Mouse (Mus musculus): ENCODE data around the gene Slain1. TPM values are rescaled to one million over a fixed set of nuclear protein-coding genes. Genes with fewer than 3 reads are reported as not detected.

Slain1 gene
- polyA plus RNA-seq, 2 experiments, result 0.22 to 0.27 TPM

DNA sequence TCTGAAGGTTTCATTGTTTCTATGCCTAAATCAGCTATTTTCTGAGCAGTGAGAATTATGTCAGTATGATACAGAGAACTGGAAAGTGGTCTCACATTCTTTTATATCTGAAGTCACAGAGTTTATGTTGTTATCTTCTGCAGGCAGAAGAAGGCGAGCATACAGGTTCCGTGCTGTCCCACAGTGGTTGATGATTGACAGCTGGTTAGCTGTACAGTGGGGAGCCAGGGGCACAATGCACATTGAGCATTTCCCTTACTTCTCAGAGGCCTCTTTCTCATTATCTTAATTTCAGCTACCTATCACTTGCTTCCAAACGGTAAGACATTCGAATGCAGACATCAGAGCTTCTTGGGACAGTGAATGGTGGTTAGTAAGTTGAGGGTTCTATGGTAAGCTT lies 73.8 kb downstream of the Slain1 start:
- H3K9ac ChIP-seq (replicated peaks), result no peak overlapping the region
- ATAC-seq (ENCODE audit: insufficient read depth) (peak; percentile 68), DNase-seq (ENCODE audit: low read depth in 3 of 3, low spot score in 3 of 3) (no peak)
- no peak overlapping the region for H3K4me2 ChIP-seq (ENCODE audit: low read depth)
- no peaks in the 10 kb centered on the region for H3K36me3 ChIP-seq (replicated peaks; ENCODE audit: control insufficient read depth, insufficient read depth, low read depth)
- 13% methylated on average over 4 of the region's 4 CpGs for WGBS (ENCODE audit: insufficient replicate concordance)
- no peak overlapping the region for H3K4me3 ChIP-seq (ENCODE audit: insufficient read depth in 1 of 2, low read depth in 2 of 2, low read length in 2 of 2)
- TF ChIP-seq EP300 (IDR thresholded peaks at IDR 0.05; ENCODE audit: low read depth) (peak; percentile 37; the same call in 1 of the 2 replicates), CTCF (IDR thresholded peaks at IDR 0.05; ENCODE audit: low read depth) (no peak)
- H3K27ac ChIP-seq, result no peak overlapping the region
- H3K9me3 ChIP-seq (ENCODE audit: control insufficient read depth, low read length), result no peaks in the 10 kb centered on the region
- H3K27me3 ChIP-seq (ENCODE audit: control insufficient read depth, insufficient read depth, low read length), result no peaks in the 10 kb centered on the region
- H3K4me1 ChIP-seq (replicated peaks; ENCODE audit: control insufficient read depth in 2 of 2, insufficient read depth in 2 of 2, low read length in 1 of 2), result peaks cover 0 to 12% of the 10 kb centered on the region in 2 experiments; a peak in 3 of 4 replicates

DNA sequence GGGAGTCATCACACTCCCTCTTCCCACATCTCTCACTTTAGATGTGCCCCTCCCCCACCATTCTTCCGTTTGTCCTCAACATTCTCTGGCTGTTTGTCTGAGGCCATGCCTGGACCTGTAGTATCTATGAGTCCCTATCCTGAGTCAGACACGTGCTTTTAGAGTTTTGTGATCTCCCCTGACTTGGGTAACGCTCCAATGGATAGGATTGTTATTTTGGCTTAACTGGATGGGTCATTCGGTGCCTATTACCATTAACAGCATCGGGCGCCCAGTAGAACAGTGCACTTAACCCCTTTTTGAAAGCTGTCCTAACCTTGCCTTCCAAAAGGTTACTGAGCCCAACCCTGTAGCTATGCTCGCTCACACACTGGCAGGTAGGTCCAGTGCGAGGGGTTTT lies 78.5 kb downstream of the Slain1 start:
- no peak for TF ChIP-seq EP300 (IDR thresholded peaks at IDR 0.05; ENCODE audit: low read depth)
- no peak for TF ChIP-seq CTCF (IDR thresholded peaks at IDR 0.05; ENCODE audit: low read depth)
- H3K27ac ChIP-seq, result no peak overlapping the region
- no peak overlapping the region for H3K4me3 ChIP-seq (ENCODE audit: insufficient read depth in 1 of 2, low read depth in 2 of 2, low read length in 2 of 2)
- no peaks in the 10 kb centered on the region for H3K9me3 ChIP-seq (ENCODE audit: control insufficient read depth, low read length)
- DNase-seq (ENCODE audit: low read depth in 3 of 3, low spot score in 3 of 3) (no peak), ATAC-seq (ENCODE audit: insufficient read depth) (no peak)
- no peak overlapping the region for H3K9ac ChIP-seq (replicated peaks)
- no peak overlapping the region for H3K4me2 ChIP-seq (ENCODE audit: low read depth)
- no peaks in the 10 kb centered on the region for H3K36me3 ChIP-seq (replicated peaks; ENCODE audit: control insufficient read depth, insufficient read depth, low read depth)
- no peaks in the 10 kb centered on the region for H3K27me3 ChIP-seq (ENCODE audit: control insufficient read depth, insufficient read depth, low read length)
- H3K4me1 ChIP-seq (replicated peaks; ENCODE audit: control insufficient read depth in 2 of 2, insufficient read depth in 2 of 2, low read length in 1 of 2), result peaks cover 0 to 4% of the 10 kb centered on the region in 2 experiments; a peak in 2 of 4 replicates
- WGBS (ENCODE audit: insufficient replicate concordance), result 65% methylated on average over 8 of the region's 8 CpGs

DNA sequence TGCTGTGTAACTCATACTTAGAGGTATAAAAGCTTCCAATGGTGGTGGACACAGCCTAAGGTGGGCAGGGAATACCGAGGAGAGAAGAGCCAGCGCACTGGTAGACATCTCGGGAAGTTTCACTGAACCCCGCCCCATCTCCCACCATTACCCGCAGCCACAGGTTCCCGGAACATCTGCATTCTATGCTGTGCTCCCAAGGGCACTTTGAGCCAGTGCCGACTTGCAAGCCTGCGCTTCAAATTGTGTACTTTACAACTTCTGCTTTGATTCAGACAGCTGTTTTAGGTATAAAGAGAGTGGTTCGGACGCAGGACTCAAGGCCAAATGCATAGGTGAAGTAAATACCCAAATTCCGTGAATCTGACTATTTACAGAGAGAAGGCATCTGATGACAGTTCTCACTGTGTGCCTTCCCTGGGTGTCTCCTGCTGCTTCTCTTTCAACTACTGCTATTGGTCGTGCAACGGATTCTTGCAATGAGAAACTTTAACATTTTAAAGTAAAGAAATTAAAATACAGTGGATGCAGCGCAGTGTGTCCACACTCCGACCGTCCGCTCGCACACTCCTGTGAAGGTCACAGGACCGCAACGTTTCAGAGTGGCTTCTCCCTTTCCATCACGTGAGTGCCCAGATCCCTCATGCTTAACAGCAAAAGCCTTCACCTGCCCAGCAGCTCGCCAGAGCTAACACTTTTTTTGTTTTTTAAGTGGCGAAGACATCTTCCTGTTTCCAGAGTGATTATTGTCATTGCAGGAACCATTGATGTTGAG lies 79.1 kb downstream of the Slain1 start:
- DNase-seq (ENCODE audit: low read depth in 3 of 3, low spot score in 3 of 3), result no peak
- Histone ChIP-seq H3K4me2 (ENCODE audit: low read depth) (no peak overlapping the region), H3K9ac (replicated peaks) (no peak overlapping the region), H3K27ac (no peak overlapping the region), H3K36me3 (replicated peaks; ENCODE audit: control insufficient read depth, insufficient read depth, low read depth) (no peaks in the 10 kb centered on the region), H3K4me1 (replicated peaks; ENCODE audit: control insufficient read depth in 2 of 2, insufficient read depth in 2 of 2, low read length in 1 of 2) (peaks cover 0 to 4% of the 10 kb centered on the region in 2 experiments; a peak in 1 of 4 replicates), H3K27me3 (ENCODE audit: control insufficient read depth, insufficient read depth, low read length) (no peaks in the 10 kb centered on the region), H3K4me3 (ENCODE audit: insufficient read depth in 1 of 2, low read depth in 2 of 2, low read length in 2 of 2) (no peak overlapping the region), H3K9me3 (ENCODE audit: control insufficient read depth, low read length) (no peaks in the 10 kb centered on the region)
- ATAC-seq (ENCODE audit: insufficient read depth), result no peak
- WGBS (ENCODE audit: insufficient replicate concordance), result 71% methylated on average over 23 of the region's 23 CpGs
- TF ChIP-seq EP300 (IDR thresholded peaks at IDR 0.05; ENCODE audit: low read depth), result no peak
- no peak for TF ChIP-seq CTCF (IDR thresholded peaks at IDR 0.05; ENCODE audit: low read depth)

DNA sequence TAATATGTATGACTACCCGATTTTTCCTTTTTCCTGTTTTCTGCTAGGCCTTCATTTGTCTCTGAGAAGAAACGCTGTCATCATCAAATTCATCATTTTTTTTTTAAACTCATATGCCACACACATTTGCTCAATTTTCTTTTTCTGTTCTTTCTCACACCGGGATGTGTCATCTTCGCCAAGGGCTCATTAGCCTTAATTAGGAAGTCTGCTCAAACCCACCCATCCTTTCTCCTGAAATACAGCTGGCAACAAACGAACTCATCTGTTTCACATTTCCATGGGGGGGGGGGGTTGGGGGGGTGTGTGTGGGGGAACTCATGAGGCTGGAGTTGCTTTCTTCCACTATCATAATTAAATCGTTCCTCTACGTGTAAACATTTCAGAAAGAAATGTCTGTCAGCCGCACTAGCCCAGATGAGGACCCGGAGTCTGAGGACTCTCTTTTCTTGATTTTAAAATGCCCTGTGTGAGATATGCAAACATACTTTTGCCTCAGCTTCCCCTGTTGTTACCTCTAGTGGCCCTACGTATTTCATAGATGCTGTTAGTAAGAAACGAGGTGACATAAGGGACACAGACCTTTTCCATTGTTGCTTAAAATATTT lies 79.8 kb downstream of the Slain1 start:
- ATAC-seq (ENCODE audit: insufficient read depth) (no peak), DNase-seq (ENCODE audit: low read depth in 3 of 3, low spot score in 3 of 3) (no peak)
- no peak for TF ChIP-seq EP300 (IDR thresholded peaks at IDR 0.05; ENCODE audit: low read depth)
- no peak for TF ChIP-seq CTCF (IDR thresholded peaks at IDR 0.05; ENCODE audit: low read depth)
- no peak overlapping the region for H3K27ac ChIP-seq
- WGBS (ENCODE audit: insufficient replicate concordance), result 60% methylated on average over 11 of the region's 11 CpGs
- H3K27me3 ChIP-seq (ENCODE audit: control insufficient read depth, insufficient read depth, low read length), result no peaks in the 10 kb centered on the region
- no peak overlapping the region for H3K4me2 ChIP-seq (ENCODE audit: low read depth)
- H3K36me3 ChIP-seq (replicated peaks; ENCODE audit: control insufficient read depth, insufficient read depth, low read depth), result no peaks in the 10 kb centered on the region
- H3K9me3 ChIP-seq (ENCODE audit: control insufficient read depth, low read length), result no peaks in the 10 kb centered on the region
- peaks cover 0 to 2% of the 10 kb centered on the region in 2 experiments; a peak in 1 of 4 replicates for H3K4me1 ChIP-seq (replicated peaks; ENCODE audit: control insufficient read depth in 2 of 2, insufficient read depth in 2 of 2, low read length in 1 of 2)
- no peak overlapping the region for H3K9ac ChIP-seq (replicated peaks)
- H3K4me3 ChIP-seq (ENCODE audit: insufficient read depth in 1 of 2, low read depth in 2 of 2, low read length in 2 of 2), result no peak overlapping the region

DNA sequence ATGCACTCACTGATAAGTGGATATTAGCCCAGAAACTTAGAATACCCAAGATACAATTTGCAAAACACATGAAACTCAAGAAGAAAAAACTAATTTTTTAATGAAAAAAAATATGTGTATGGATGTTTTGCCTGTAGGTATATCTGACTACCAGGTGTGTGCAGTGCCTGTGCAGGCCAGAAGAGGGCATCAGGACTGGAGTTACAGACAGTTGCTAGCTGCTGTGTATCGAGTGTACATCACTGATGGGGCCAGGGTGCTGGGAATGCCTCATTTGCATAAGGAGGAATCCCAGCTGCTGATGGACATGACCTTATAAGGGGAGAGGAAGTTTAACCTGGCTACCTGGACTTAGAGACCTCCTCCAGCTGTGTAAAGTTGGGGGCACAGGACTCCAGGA lies 82.6 kb downstream of the Slain1 start:
- Histone ChIP-seq H3K27ac (no peak overlapping the region), H3K4me3 (ENCODE audit: insufficient read depth in 1 of 2, low read depth in 2 of 2, low read length in 2 of 2) (no peak overlapping the region), H3K9me3 (ENCODE audit: control insufficient read depth, low read length) (no peaks in the 10 kb centered on the region), H3K4me1 (replicated peaks; ENCODE audit: control insufficient read depth in 2 of 2, insufficient read depth in 2 of 2, low read length in 1 of 2) (no peaks in the 10 kb centered on the region), H3K36me3 (replicated peaks; ENCODE audit: control insufficient read depth, insufficient read depth, low read depth) (no peaks in the 10 kb centered on the region), H3K4me2 (ENCODE audit: low read depth) (no peak overlapping the region), H3K27me3 (ENCODE audit: control insufficient read depth, insufficient read depth, low read length) (no peaks in the 10 kb centered on the region), H3K9ac (replicated peaks) (no peak overlapping the region)
- DNase-seq (ENCODE audit: low read depth in 3 of 3, low spot score in 3 of 3), result no peak
- TF ChIP-seq EP300 (IDR thresholded peaks at IDR 0.05; ENCODE audit: low read depth) (no peak), CTCF (IDR thresholded peaks at IDR 0.05; ENCODE audit: low read depth) (peak; percentile 45)
- WGBS (ENCODE audit: insufficient replicate concordance), result 41% methylated on average over 1 of the region's 1 CpGs
- ATAC-seq (ENCODE audit: insufficient read depth), result no peak
